Comparison of ENCODE assay signal across 19 mouse cellular contexts in genomic region chr14:59859830-59860229, GRCm38 (mm10).
DNase-seq lines count a peak whose midpoint lies in the region; TF ChIP-seq lines count a peak whose summit lies in the region.
"Had no signal": no experiment of that assay in that cellular context is flagged by ENCODE, and none has a peak within 500 bp of the region (broad histone marks: within the 10 kb centered on the region; RNA-seq: fewer than 3 reads in every experiment).

No protein-coding gene starts in this region.

- peak; percentile 13 for DNase-seq in thymus, postnatal 14 days
- DNase-seq in thymus, postnatal 36 days: no peak
- peak; percentile 12 for DNase-seq in A20 (ENCODE audit: low read depth, low spot score)
- DNase-seq in CH12.LX (ENCODE audit: extremely low read depth): peak; percentile 35
- DNase-seq in limb, embryonic 10.5 days (ENCODE audit: low spot score): no peak
- no peak for DNase-seq in kidney, adult 9 months
- no peak for DNase-seq in left cerebral cortex, adult 2 months (ENCODE audit: extremely low spot score in 1 of 2, low spot score in 2 of 2)
- DNase-seq: adrenal gland, adult 8-10 months; adrenal gland, postnatal 14 days; adrenal gland, postnatal 36 days; B cell, adult 2 months; cerebellum, adult 11-12 months; cerebellum, adult 9-10 months; cerebellum, postnatal 10 days; forebrain, postnatal 0 days had no signal

- peaks cover 10 to 30% of the 10 kb centered on the region in 2 experiments for H3K4me1 ChIP-seq in CH12.LX (ENCODE audit: control insufficient read depth in 1 of 2, insufficient read depth in 2 of 2)
- H3K4me1 ChIP-seq in limb, embryonic 10.5 days: peaks cover 18% of the 10 kb centered on the region
- H3K4me1 ChIP-seq: forebrain, embryonic 13.5 days; forebrain, embryonic 15.5 days had no signal

- H3K4me2 ChIP-seq in CH12.LX (ENCODE audit: insufficient read depth, low read depth, poor library complexity, severe bottlenecking): peak overlapping the region; percentile 34; the same call in 1 of the 2 replicates
- H3K4me2 ChIP-seq: embryonic facial prominence, embryonic 12.5 days; forebrain, embryonic 13.5 days; forebrain, embryonic 15.5 days had no signal

- no peak for TF ChIP-seq POLR2A in CH12.LX (IDR thresholded peaks at IDR 0.05; ENCODE audit: low read depth, low read length)

- in situ Hi-C loops in CH12.LX (cut with MboI; ENCODE audit: low pct_ligation_motif_present, low pct_unique_long_range_greater_than_20kb, low sequenced_read_pairs): no loop called here

- peaks cover 5% of the 10 kb centered on the region for H3K9me3 ChIP-seq in CH12.LX (replicated peaks; ENCODE audit: low read length)
- no peaks in the 10 kb centered on the region for H3K9me3 ChIP-seq in limb, embryonic 10.5 days (replicated peaks)
- H3K9me3 ChIP-seq: embryonic facial prominence, embryonic 12.5 days; forebrain, embryonic 13.5 days had no signal

- peak; percentile 30; the same call in 1 of the 2 replicates for TF ChIP-seq EP300 in CH12.LX (IDR thresholded peaks at IDR 0.05; ENCODE audit: low read length)

- no peaks in the 10 kb centered on the region for H3K79me2 ChIP-seq in CH12.LX (replicated peaks; ENCODE audit: control insufficient read depth, extremely low read depth, insufficient read depth, poor library complexity, severe bottlenecking)

- TF ChIP-seq CTCF in CH12.LX (conservative IDR thresholded peaks at IDR 0.05 in 1 of 2, IDR thresholded peaks at IDR 0.05 in 1 of 2; ENCODE audit: low read depth in 2 of 2, low read length in 2 of 2): no peak
- TF ChIP-seq CTCF in left cerebral cortex, adult 2 months (IDR thresholded peaks at IDR 0.05): no peak

- H3K27ac ChIP-seq in CH12.LX (ENCODE audit: insufficient read depth, low read depth): no peak overlapping the region
- 0 out of 2 replicates have a peak overlapping the region, but pooled peaks have one; percentile 7 for H3K27ac ChIP-seq in limb, embryonic 10.5 days
- no peak overlapping the region for H3K27ac ChIP-seq in left cerebral cortex, adult 2 months
- H3K27ac ChIP-seq: embryonic facial prominence, embryonic 10.5 days; embryonic facial prominence, embryonic 12.5 days; forebrain, embryonic 13.5 days; forebrain, embryonic 15.5 days had no signal

- WGBS in limb, embryonic 10.5 days: 93% methylated on average over 11 of the region's 11 CpGs

- TF ChIP-seq RAD21 in CH12.LX (IDR thresholded peaks at IDR 0.05; ENCODE audit: low read depth, low read length): no peak

- no peaks in the 10 kb centered on the region for H3K27me3 ChIP-seq in CH12.LX (replicated peaks)
- H3K27me3 ChIP-seq in limb, embryonic 10.5 days (ENCODE audit: low read depth, poor library complexity, severe bottlenecking): no peaks in the 10 kb centered on the region
- H3K27me3 ChIP-seq: embryonic facial prominence, embryonic 12.5 days; forebrain, embryonic 13.5 days; forebrain, embryonic 15.5 days had no signal

- H3K36me3 ChIP-seq in CH12.LX (replicated peaks in 1 of 2; ENCODE audit: control insufficient read depth in 1 of 2, insufficient read depth in 1 of 2, low read length in 1 of 2): no peaks in the 10 kb centered on the region
- H3K36me3 ChIP-seq in limb, embryonic 10.5 days: no peaks in the 10 kb centered on the region
- H3K36me3 ChIP-seq: embryonic facial prominence, embryonic 10.5 days; embryonic facial prominence, embryonic 12.5 days had no signal

- no peak overlapping the region for H3K9ac ChIP-seq in CH12.LX (ENCODE audit: insufficient read depth, low read depth)
- H3K9ac ChIP-seq: embryonic facial prominence, embryonic 12.5 days; forebrain, embryonic 13.5 days; forebrain, embryonic 15.5 days; forebrain, postnatal 0 days had no signal

- dilution Hi-C loops in CH12.LX (cut with MboI; ENCODE audit: extremely low pct_ligation_motif_present, extremely low pct_unique_long_range_greater_than_20kb, low sequenced_read_pairs): no loop called here

- H3K4me3 ChIP-seq in CH12.LX (replicated peaks in 1 of 3; ENCODE audit: low read depth in 2 of 3, low read length in 2 of 3, poor library complexity in 1 of 3): no peak overlapping the region
- no peak overlapping the region for H3K4me3 ChIP-seq in limb, embryonic 10.5 days
- H3K4me3 ChIP-seq in left cerebral cortex, adult 2 months: no peak overlapping the region
- H3K4me3 ChIP-seq: embryonic facial prominence, embryonic 10.5 days; embryonic facial prominence, embryonic 12.5 days; forebrain, embryonic 13.5 days; forebrain, embryonic 15.5 days had no signal

- intact Hi-C loops in left cerebral cortex, adult 2 months (cut with DNase I): no loop called here

TF ChIP-seq in CH12.LX, 34 proteins besides CTCF, POLR2A, EP300 and RAD21:
- TF ChIP-seq TBP (conservative IDR thresholded peaks at IDR 0.05; ENCODE audit: low read depth, low read length): 0 out of 2 replicates have a peak, but pooled peaks have one; percentile 44
- no peak for TF ChIP-seq NELFE (IDR thresholded peaks at IDR 0.05; ENCODE audit: low read depth, low read length)
- peak; percentile 80 for TF ChIP-seq IRF4 (IDR thresholded peaks at IDR 0.05; ENCODE audit: low read depth, low read length)
- peak; percentile 79; the same call in 1 of the 2 replicates for TF ChIP-seq UBTF (IDR thresholded peaks at IDR 0.05; ENCODE audit: low read depth, low read length)

Comparison
In these comparisons a context has a peak if more than half of its experiments do, and no peak if none do; other contexts are left out.
1. DNase-seq: peak in thymus, postnatal 14 days (single experiment), A20 (single experiment) and CH12.LX (single experiment); none in thymus, postnatal 36 days (0 of 2), limb, embryonic 10.5 days (single experiment), kidney, adult 9 months (single experiment) and left cerebral cortex, adult 2 months (0 of 2).